Mouse (Mus musculus): Measurements from ENCODE around the gene Atg7.

DNA sequence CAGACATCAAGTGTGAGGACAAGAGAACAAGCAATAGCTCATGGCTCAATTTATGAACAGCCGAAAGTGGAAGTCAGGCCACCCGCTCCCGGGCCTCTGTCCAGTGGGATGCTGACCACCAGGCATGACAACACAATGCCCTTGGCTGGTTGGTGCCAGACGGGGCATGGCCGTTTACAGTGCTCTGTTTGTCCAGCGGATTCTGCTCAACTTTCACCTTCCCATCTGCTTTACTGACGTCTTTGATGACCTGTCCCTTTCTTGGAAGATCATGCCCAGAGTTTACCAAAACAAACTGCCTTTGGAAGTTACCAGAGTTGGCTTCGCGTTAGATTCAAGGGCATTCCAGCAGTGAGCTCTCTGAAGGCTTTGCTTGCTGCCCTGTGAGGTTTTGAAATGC, 93.5 kb downstream of the Atg7 start:
- TF ChIP-seq ZC3H11A (IDR thresholded peaks at IDR 0.05; ENCODE audit: borderline replicate concordance, low read depth, low read length) = no peak
- no peak for TF ChIP-seq CHD2 (IDR thresholded peaks at IDR 0.05; ENCODE audit: low read depth, low read length)
